ENCODE assay signal across 32 mouse cellular contexts in the genomic region with DNA sequence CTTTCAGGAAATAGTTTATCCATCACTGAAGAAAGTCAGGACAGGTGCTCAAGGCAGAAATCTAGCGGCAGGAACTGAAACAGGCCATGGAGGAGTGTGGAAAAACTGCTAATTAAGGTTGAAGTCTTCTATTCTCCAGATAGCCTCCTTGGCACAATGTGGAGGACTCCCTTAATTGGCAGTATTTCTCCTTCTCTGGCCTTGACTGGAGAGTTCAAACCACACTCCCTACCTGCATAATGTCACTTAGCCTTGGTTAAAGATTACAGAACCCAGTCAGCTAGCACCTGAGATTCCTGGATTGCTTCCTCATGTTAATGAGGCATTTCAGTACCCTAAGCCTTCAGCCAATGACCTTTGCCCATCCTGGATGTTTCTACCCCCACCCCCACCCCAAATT. TPM values are rescaled to one million over a fixed set of nuclear protein-coding genes. Genes with fewer than 3 reads are reported as not detected.
A peak's percentile ranks its signal among the peaks of the same experiment; 100 is the strongest.
DNase-seq lines count a peak whose midpoint lies in the region; ATAC-seq and TF ChIP-seq lines count a peak whose summit lies in the region.
"Had no signal": no experiment of that assay in that cellular context is flagged by ENCODE, and none has a peak within 500 bp of the region (broad histone marks: within the 10 kb centered on the region; RNA-seq: fewer than 3 reads in every experiment).

No protein-coding gene starts in this region.

- TF ChIP-seq EP300 in liver, postnatal 0 days (IDR thresholded peaks at IDR 0.05; ENCODE audit: low read depth): no peak

- peak; percentile 27 for DNase-seq in heart, adult 11 months
- DNase-seq in kidney, adult 2 months: peak; percentile 86
- DNase-seq in liver, adult 2 months (ENCODE audit: extremely low read depth, low read depth, low spot score): peak; percentile 19
- DNase-seq in liver, postnatal 0 days: no peak
- peak; percentile 4 to 47 for DNase-seq in kidney, postnatal 25 days
- no peak for DNase-seq in ovary, postnatal 36 days (ENCODE audit: low spot score)
- DNase-seq: adrenal gland, postnatal 10 days; adrenal gland, postnatal 36 days; cerebellum, adult 18-20 months; cerebellum, adult 9-10 months; cerebellum, postnatal 14 days; gastrocnemius, postnatal 10 days; gastrocnemius, postnatal 36 days; heart, postnatal 10 days; heart, postnatal 36 days had no signal

- no peak for ATAC-seq in heart, embryonic 12.5 days (ENCODE audit: insufficient number of reproducible peaks, low FRiP score)
- no peak for ATAC-seq in kidney, embryonic 16.5 days (ENCODE audit: low FRiP score, low TSS enrichment)
- no peak for ATAC-seq in liver, postnatal 0 days
- ATAC-seq: forebrain, embryonic 13.5 days; forebrain, embryonic 16.5 days; Patski had no signal

- peaks cover 7% of the 10 kb centered on the region; the same call in 1 of the 2 replicates for H3K36me3 ChIP-seq in heart, embryonic 12.5 days
- H3K36me3 ChIP-seq in kidney, adult 2 months (ENCODE audit: control insufficient read depth, insufficient read depth, low read length): no peaks in the 10 kb centered on the region
- no peaks in the 10 kb centered on the region for H3K36me3 ChIP-seq in kidney, embryonic 16.5 days (ENCODE audit: insufficient read depth, low read length)
- H3K36me3 ChIP-seq in liver, adult 2 months (ENCODE audit: control insufficient read depth, insufficient read depth, low read length): no peaks in the 10 kb centered on the region
- no peaks in the 10 kb centered on the region for H3K36me3 ChIP-seq in liver, postnatal 0 days (replicated peaks; ENCODE audit: insufficient read depth, low read length)
- H3K36me3 ChIP-seq: forebrain, embryonic 10.5 days; heart, embryonic 15.5 days; hindbrain, embryonic 10.5 days; hindbrain, embryonic 13.5 days had no signal

- no peaks in the 10 kb centered on the region for H3K27me3 ChIP-seq in heart, embryonic 12.5 days (replicated peaks)
- no peaks in the 10 kb centered on the region for H3K27me3 ChIP-seq in kidney, adult 2 months (replicated peaks; ENCODE audit: control insufficient read depth, insufficient read depth, low read length)
- no peaks in the 10 kb centered on the region for H3K27me3 ChIP-seq in kidney, embryonic 16.5 days (ENCODE audit: insufficient read depth, low read length)
- H3K27me3 ChIP-seq in liver, adult 2 months (ENCODE audit: control insufficient read depth, insufficient read depth, low read length): no peaks in the 10 kb centered on the region
- H3K27me3 ChIP-seq in liver, postnatal 0 days (ENCODE audit: insufficient read depth, low read length): no peaks in the 10 kb centered on the region
- H3K27me3 ChIP-seq: forebrain, embryonic 13.5 days; heart, embryonic 15.5 days; hindbrain, embryonic 13.5 days; Patski had no signal

- H3K27ac ChIP-seq in heart, embryonic 12.5 days (ENCODE audit: poor library complexity, severe bottlenecking): no peak overlapping the region
- no peak overlapping the region for H3K27ac ChIP-seq in kidney, adult 2 months (ENCODE audit: insufficient read depth, low read depth, low read length)
- H3K27ac ChIP-seq in kidney, embryonic 16.5 days (ENCODE audit: low read length): no peak overlapping the region
- no peak overlapping the region for H3K27ac ChIP-seq in liver, adult 2 months (replicated peaks; ENCODE audit: insufficient read depth, low read depth, low read length)
- H3K27ac ChIP-seq in liver, postnatal 0 days (ENCODE audit: low read depth): no peak overlapping the region
- H3K27ac ChIP-seq: forebrain, embryonic 10.5 days; forebrain, embryonic 13.5 days; heart, embryonic 15.5 days; hindbrain, embryonic 10.5 days; hindbrain, embryonic 13.5 days had no signal

- H3K79me2 ChIP-seq in liver, adult 2 months (ENCODE audit: control insufficient read depth, insufficient read depth, low read length): no peaks in the 10 kb centered on the region

- WGBS in heart, embryonic 12.5 days: 94% methylated on average over 1 of the region's 1 CpGs
- 48% methylated on average over 1 of the region's 1 CpGs for WGBS in kidney, adult 2 months
- 94% methylated on average over 1 of the region's 1 CpGs for WGBS in kidney, embryonic 16.5 days
- 90% methylated on average over 1 of the region's 1 CpGs for WGBS in liver, adult 2 months
- WGBS in liver, postnatal 0 days (ENCODE audit: insufficient replicate concordance): 80% methylated on average over 1 of the region's 1 CpGs

- no peak overlapping the region for H3K4me2 ChIP-seq in heart, embryonic 12.5 days
- H3K4me2 ChIP-seq in kidney, embryonic 16.5 days (replicated peaks; ENCODE audit: low read depth, low read length): no peak overlapping the region
- no peak overlapping the region for H3K4me2 ChIP-seq in liver, postnatal 0 days (ENCODE audit: low read depth, low read length)
- H3K4me2 ChIP-seq: forebrain, embryonic 13.5 days; heart, embryonic 11.5 days; heart, embryonic 15.5 days; hindbrain, embryonic 13.5 days had no signal

- TF ChIP-seq CTCF in kidney, adult 2 months (conservative IDR thresholded peaks at IDR 0.05; ENCODE audit: insufficient read depth, insufficient read length, low read depth, low read length): no peak
- TF ChIP-seq CTCF in liver, adult 2 months (IDR thresholded peaks at IDR 0.05; ENCODE audit: low read depth, low read length): no peak
- TF ChIP-seq CTCF in liver, postnatal 0 days (IDR thresholded peaks at IDR 0.05; ENCODE audit: low read depth): no peak

- H3K4me3 ChIP-seq in heart, embryonic 12.5 days: no peak overlapping the region
- no peak overlapping the region for H3K4me3 ChIP-seq in kidney, adult 2 months (ENCODE audit: insufficient read depth, low read depth, low read length)
- no peak overlapping the region for H3K4me3 ChIP-seq in kidney, embryonic 16.5 days (ENCODE audit: low read length)
- no peak overlapping the region for H3K4me3 ChIP-seq in liver, adult 2 months (ENCODE audit: insufficient read depth, low read depth, low read length)
- H3K4me3 ChIP-seq in liver, postnatal 0 days (ENCODE audit: low read depth, low read length): no peak overlapping the region
- H3K4me3 ChIP-seq: forebrain, embryonic 10.5 days; forebrain, embryonic 13.5 days; heart, embryonic 15.5 days; hindbrain, embryonic 10.5 days; hindbrain, embryonic 13.5 days had no signal

- H3K9ac ChIP-seq in heart, embryonic 12.5 days: no peak overlapping the region
- H3K9ac ChIP-seq in kidney, embryonic 16.5 days (replicated peaks; ENCODE audit: low read length): no peak overlapping the region
- no peak overlapping the region for H3K9ac ChIP-seq in liver, adult 2 months (ENCODE audit: low read depth, low read length)
- H3K9ac ChIP-seq in liver, postnatal 0 days (replicated peaks): no peak overlapping the region
- H3K9ac ChIP-seq: forebrain, embryonic 13.5 days; heart, embryonic 15.5 days; hindbrain, embryonic 13.5 days had no signal

- no peak for TF ChIP-seq POLR2A in kidney, adult 2 months (IDR thresholded peaks at IDR 0.05; ENCODE audit: low read depth, low read length)
- no peak for TF ChIP-seq POLR2A in liver, adult 2 months (IDR thresholded peaks at IDR 0.05; ENCODE audit: extremely low read depth, insufficient read depth, low read length)

- H3K4me1 ChIP-seq in heart, embryonic 12.5 days (replicated peaks): no peaks in the 10 kb centered on the region
- H3K4me1 ChIP-seq in kidney, adult 2 months (ENCODE audit: control insufficient read depth, insufficient read depth, low read length): peaks cover 5% of the 10 kb centered on the region
- no peaks in the 10 kb centered on the region for H3K4me1 ChIP-seq in kidney, embryonic 16.5 days (ENCODE audit: insufficient read depth, low read length)
- H3K4me1 ChIP-seq in liver, adult 2 months (ENCODE audit: control insufficient read depth, insufficient read depth, low read length): no peaks in the 10 kb centered on the region
- H3K4me1 ChIP-seq in liver, postnatal 0 days (ENCODE audit: insufficient read depth): no peaks in the 10 kb centered on the region
- H3K4me1 ChIP-seq: forebrain, embryonic 10.5 days; forebrain, embryonic 13.5 days; heart, embryonic 15.5 days; hindbrain, embryonic 10.5 days; hindbrain, embryonic 13.5 days had no signal

- H3K9me3 ChIP-seq in heart, embryonic 12.5 days (replicated peaks): peaks cover 19% of the 10 kb centered on the region
- peaks cover 17% of the 10 kb centered on the region for H3K9me3 ChIP-seq in kidney, embryonic 16.5 days (ENCODE audit: low read length)
- no peaks in the 10 kb centered on the region for H3K9me3 ChIP-seq in liver, postnatal 0 days (ENCODE audit: low read length)

RNA-seq across cellular contexts. Expression of a gene that starts 25.3 kb away (rescaled TPM):
- not detected in 2 replicates for polyA plus RNA-seq in heart, embryonic 12.5 days (2016; fragmentation: Nextera tagmentation; extraction: Ambion mirVana)
- polyA plus RNA-seq in kidney, adult 2 months (2012; rRNA removed): not detected in 2 replicates
- not detected in 2 replicates for polyA plus RNA-seq in kidney, embryonic 16.5 days (2015; fragmentation: Nextera tagmentation; extraction: Ambion mirVana)
- total RNA-seq in liver, adult 2 months (2014; rRNA removed): not detected in 2 replicates
- not detected in 2 replicates for polyA plus RNA-seq in liver, adult 2 months (2012; rRNA removed)
- not detected in 2 replicates for polyA plus RNA-seq in liver, postnatal 0 days (2015; fragmentation: Nextera tagmentation; extraction: Ambion mirVana)
- total RNA-seq: adrenal gland, adult 18-20 months; adrenal gland, postnatal 10 days; adrenal gland, postnatal 36 days; ES-E14; gastrocnemius, adult 18-20 months; gastrocnemius, postnatal 10 days; gastrocnemius, postnatal 36 days; granulocyte monocyte progenitor cell, adult 5-6 weeks; heart, adult 8-10 months; heart, postnatal 10 days; heart, postnatal 36 days had no signal
- polyA plus RNA-seq: embryonic facial prominence, embryonic 11.5 days; embryonic facial prominence, embryonic 14.5 days; forebrain, embryonic 10.5 days; forebrain, embryonic 13.5 days; forebrain, embryonic 16.5 days; heart, embryonic 11.5 days; heart, embryonic 15.5 days; hindbrain, embryonic 13.5 days; Patski had no signal

Comparison
In these comparisons a context has a peak if more than half of its experiments do, and no peak if none do; other contexts are left out.
1. DNase-seq: peak in heart, adult 11 months (single experiment), kidney, adult 2 months (single experiment), liver, adult 2 months (single experiment) and kidney, postnatal 25 days (2 of 2); none in liver, postnatal 0 days (single experiment) and ovary, postnatal 36 days (single experiment).